Mouse (Mus musculus) layer of hippocampus, postnatal 25 days (tissue): ENCODE results near the gene Mrps33. TPM values are rescaled to one million over a fixed set of nuclear protein-coding genes. Genes with fewer than 3 reads are reported as not detected.

Source experiments
- DNase-seq, 2 experiments: peaks; one replicate each; pipeline ENCODE4 v3.0.0; 2022; ENCODE audit warnings: mixed read lengths in 2 of 2, low spot score in 1 of 2; ENCODE audit errors: extremely low spot score in 1 of 2
- total RNA-seq, 2 experiments: library from RNA; stranded (reverse); gene quantifications; 2 replicates each; pipeline ENCODE4 v1.2.3; 2021

Mrps33 gene
- total RNA-seq, 2 experiments from 2014 or later, result 104 to 115 TPM

GRCm38 (mm10) chr6:39780857-39781666 lies 29.7 kb downstream of the Mrps33 start:
- no peak for DNase-seq

GRCm38 (mm10) chr6:39778506-39778905 lies 32.3 kb downstream of the Mrps33 start:
- no peak for DNase-seq

DNA sequence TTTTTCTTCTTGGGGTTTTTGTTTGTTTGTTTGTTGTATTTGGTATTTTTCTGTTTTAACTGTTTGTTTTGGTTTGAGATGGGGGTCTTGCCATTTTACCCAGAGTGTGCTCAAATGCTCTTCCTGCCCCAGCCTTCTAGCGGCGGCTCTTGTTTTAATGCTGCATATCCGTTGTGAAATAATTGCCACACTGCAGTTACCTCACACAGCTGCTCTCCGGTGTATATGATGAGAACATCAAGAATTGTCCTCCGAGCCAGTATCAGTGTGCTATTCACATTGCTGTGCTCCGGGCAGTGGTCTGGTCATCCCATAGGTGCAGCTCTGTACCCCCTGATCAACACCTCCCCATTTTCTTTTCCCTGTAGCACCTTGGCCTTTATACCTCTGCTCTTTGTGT lies 34.5 kb downstream of the Mrps33 start:
- DNase-seq, result no peak

DNA sequence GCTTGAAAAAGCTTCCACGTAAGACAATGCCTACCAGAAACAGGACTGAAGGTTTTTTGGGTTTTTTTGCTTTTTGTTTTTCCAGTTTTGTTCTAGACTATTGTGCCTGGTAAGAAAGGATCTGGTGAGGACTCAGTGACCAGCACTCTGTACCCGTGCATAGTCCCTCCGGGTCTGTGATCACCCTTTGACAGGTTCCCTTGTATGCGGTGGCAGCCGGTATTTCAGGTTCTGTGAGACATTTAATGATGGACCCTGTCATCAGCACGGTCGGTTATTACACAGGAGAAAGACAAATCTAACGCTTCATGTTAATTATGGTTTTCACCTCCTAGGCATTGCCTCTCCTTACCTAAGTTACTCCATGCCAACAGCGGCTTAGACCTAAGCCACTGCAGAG lies 35.8 kb downstream of the Mrps33 start:
- no peak for DNase-seq

DNA sequence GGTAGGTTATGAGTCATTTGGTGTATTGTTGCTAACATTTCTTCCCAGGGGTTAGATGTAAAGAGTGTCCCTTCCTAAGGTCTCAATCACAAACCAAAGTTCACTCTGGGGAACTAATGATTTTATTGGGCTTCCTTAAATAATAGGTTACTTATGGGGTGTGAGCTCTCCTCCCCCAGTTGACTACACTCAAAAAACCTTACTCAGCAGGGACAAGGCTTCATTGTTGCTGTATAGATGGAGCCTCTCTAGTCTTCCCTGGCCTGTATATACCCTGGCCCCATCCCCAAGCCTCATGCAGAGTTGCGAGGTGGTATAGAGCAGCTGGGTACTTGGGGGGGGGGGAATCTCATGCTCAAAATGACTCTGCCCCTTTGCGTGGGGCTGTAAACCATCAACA lies 53.6 kb downstream of the Mrps33 start:
- no peak for DNase-seq

Other genes with a start within 250 kb of the Mrps33 start
- gene Adck2, start 237.1 kb downstream of the Mrps33 start, total RNA-seq, result 10 to 100 TPM; 30.1 to 32.8 TPM
- gene Gm42420, start 225.2 kb downstream of the Mrps33 start, total RNA-seq, result not detected
- 100 to 1,000 TPM; 176 to 196 TPM for gene Ndufb2, start 218.4 kb downstream of the Mrps33 start, total RNA-seq
- 100 to 1,000 TPM; 107 to 121 TPM for gene Braf, start 85.5 kb downstream of the Mrps33 start, total RNA-seq
- 100 to 1,000 TPM; 166 to 205 TPM for gene Tmem178b, start 62.3 kb upstream of the Mrps33 start, total RNA-seq